In the genomic region with DNA sequence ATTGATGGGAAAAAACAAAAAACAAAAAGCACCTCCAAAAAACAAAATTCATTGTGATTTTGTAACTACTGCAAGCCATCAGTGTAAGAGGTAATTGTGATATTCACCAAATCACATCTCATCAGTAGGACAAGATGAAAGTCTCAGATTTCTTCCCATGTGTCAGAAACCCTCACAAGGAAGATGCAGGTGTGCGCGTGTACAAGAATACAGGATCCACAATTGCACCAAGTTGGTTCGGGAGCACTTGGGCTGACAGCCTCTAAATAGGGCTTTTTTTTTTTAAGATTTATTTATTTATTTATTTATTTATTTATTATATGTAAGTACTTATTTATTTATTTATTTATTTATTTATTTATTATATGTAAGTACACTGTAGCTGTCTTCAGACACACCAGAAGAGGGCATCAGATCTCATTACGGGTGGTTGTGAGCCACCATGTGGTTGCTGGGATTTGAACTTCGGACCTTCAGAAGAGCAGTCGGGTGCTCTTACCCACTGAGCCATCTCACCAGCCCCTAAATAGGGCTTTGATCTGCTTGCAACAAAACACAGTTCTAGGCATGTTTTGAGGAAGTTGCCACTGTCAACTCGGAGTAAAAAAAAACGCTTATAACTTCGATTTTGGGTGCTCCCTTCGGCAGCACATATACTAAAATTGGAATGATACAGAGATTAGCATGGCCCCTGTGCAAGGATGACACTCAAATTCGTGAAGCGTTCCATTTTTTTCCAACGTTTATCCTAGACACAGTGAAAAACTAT, we compare ENCODE assay signal across 12 mouse cellular contexts. TPM values are rescaled to one million over a fixed set of nuclear protein-coding genes. Genes with fewer than 3 reads are reported as not detected.
DNase-seq lines count a peak whose midpoint lies in the region; ATAC-seq and TF ChIP-seq lines count a peak whose summit lies in the region.
"Not testable (repeated sequence)": the region's sequence is repeated elsewhere in the genome, so short reads cannot be mapped to it uniquely, and the experiment has no call there.
"Had no signal": no experiment of that assay in that cellular context is flagged by ENCODE, and none has a peak within 500 bp of the region (broad histone marks: within the 10 kb centered on the region; RNA-seq: fewer than 3 reads in every experiment).

No protein-coding gene starts in this region.

- not testable (repeated sequence) for TF ChIP-seq POLR2A in myocyte (IDR thresholded peaks at IDR 0.05; ENCODE audit: insufficient read length, low read depth)

- not testable (repeated sequence) for H3K27me3 ChIP-seq in G1E (ENCODE audit: insufficient read depth, low read length); embryonic facial prominence, embryonic 15.5 days; heart, embryonic 11.5 days (ENCODE audit: control insufficient read depth, insufficient read depth, low read length); hindbrain, postnatal 0 days (ENCODE audit: insufficient read depth, low read length); limb, embryonic 12.5 days; lung, embryonic 16.5 days (ENCODE audit: control insufficient read depth, insufficient read depth, low read depth, low read length); myocyte (ENCODE audit: control insufficient read depth, insufficient read depth, insufficient read length)

- H3K9me3 ChIP-seq in G1E (replicated peaks); embryonic facial prominence, embryonic 15.5 days (replicated peaks); heart, embryonic 11.5 days (replicated peaks; ENCODE audit: control insufficient read depth, low read length); hindbrain, postnatal 0 days (ENCODE audit: low read length); limb, embryonic 12.5 days; lung, embryonic 16.5 days (ENCODE audit: control insufficient read depth, low read length): not testable (repeated sequence)

- peak overlapping the region; percentile 47 for H3K4me2 ChIP-seq in embryonic facial prominence, embryonic 15.5 days (replicated peaks)
- H3K4me2 ChIP-seq in heart, embryonic 11.5 days, result peak overlapping the region; percentile 43
- H3K4me2 ChIP-seq in hindbrain, postnatal 0 days (ENCODE audit: low read depth, low read length), result peak overlapping the region; percentile 61
- H3K4me2 ChIP-seq in limb, embryonic 12.5 days, result peak overlapping the region; percentile 64
- peak overlapping the region; percentile 60 for H3K4me2 ChIP-seq in lung, embryonic 16.5 days (ENCODE audit: low read depth, low read length)
- peak overlapping the region; percentile 71 for H3K4me2 ChIP-seq in myocyte (ENCODE audit: low read depth)

- H3K36me3 ChIP-seq in G1E (replicated peaks), result peaks cover 43% of the 10 kb centered on the region
- H3K36me3 ChIP-seq in embryonic facial prominence, embryonic 15.5 days, result peaks cover 37% of the 10 kb centered on the region
- H3K36me3 ChIP-seq in heart, embryonic 11.5 days (ENCODE audit: control insufficient read depth, insufficient read depth, low read length), result peaks cover 16% of the 10 kb centered on the region
- H3K36me3 ChIP-seq in hindbrain, postnatal 0 days (ENCODE audit: insufficient read depth, low read length), result peaks cover 34% of the 10 kb centered on the region
- peaks cover 40% of the 10 kb centered on the region for H3K36me3 ChIP-seq in limb, embryonic 12.5 days
- H3K36me3 ChIP-seq in lung, embryonic 16.5 days (ENCODE audit: control insufficient read depth, insufficient read depth, low read length), result peaks cover 17% of the 10 kb centered on the region
- peaks cover 30% of the 10 kb centered on the region for H3K36me3 ChIP-seq in myocyte (ENCODE audit: control insufficient read depth, insufficient read depth)

- WGBS in embryonic facial prominence, embryonic 15.5 days, result 58% methylated on average over 13 of the region's 13 CpGs
- 57% methylated on average over 12 of the region's 13 CpGs for WGBS in heart, embryonic 11.5 days (ENCODE audit: insufficient replicate concordance)
- WGBS in hindbrain, postnatal 0 days, result 73% methylated on average over 12 of the region's 13 CpGs
- WGBS in limb, embryonic 12.5 days, result 66% methylated on average over 13 of the region's 13 CpGs
- WGBS in lung, embryonic 16.5 days, result 53% methylated on average over 12 of the region's 13 CpGs

- H3K79me2 ChIP-seq in myocyte (ENCODE audit: control insufficient read depth, insufficient read depth), result not testable (repeated sequence)

- DNase-seq in G1E (ENCODE audit: low spot score); hindbrain, postnatal 0 days (ENCODE audit: low spot score): not testable (repeated sequence)
- peak; percentile 30 for DNase-seq in thymus, postnatal 0 days (ENCODE audit: low spot score)

- peaks cover 10% of the 10 kb centered on the region for H3K4me1 ChIP-seq in G1E (ENCODE audit: insufficient read depth, low read depth, low read length)
- not testable (repeated sequence) for H3K4me1 ChIP-seq in embryonic facial prominence, embryonic 15.5 days; heart, embryonic 11.5 days (ENCODE audit: control insufficient read depth, insufficient read depth, low read length); hindbrain, postnatal 0 days (ENCODE audit: insufficient read depth, low read length); limb, embryonic 12.5 days (replicated peaks); lung, embryonic 16.5 days (replicated peaks; ENCODE audit: control insufficient read depth, insufficient read depth, low read length)

- not testable (repeated sequence) for H3K27ac ChIP-seq in embryonic facial prominence, embryonic 15.5 days (replicated peaks); heart, embryonic 11.5 days (ENCODE audit: low read depth, low read length); hindbrain, postnatal 0 days; limb, embryonic 12.5 days; lung, embryonic 16.5 days (ENCODE audit: low read length)

- not testable (repeated sequence) for TF ChIP-seq CTCF in G1E (IDR thresholded peaks at IDR 0.05; ENCODE audit: low read depth, low read length); hindbrain, postnatal 0 days (IDR thresholded peaks at IDR 0.05; ENCODE audit: low read depth)

- not testable (repeated sequence) for ATAC-seq in G1E (ENCODE audit: extremely low read depth, insufficient number of reproducible peaks, low FRiP score, poor library complexity, severe bottlenecking); embryonic facial prominence, embryonic 15.5 days (ENCODE audit: insufficient number of reproducible peaks, low FRiP score, low TSS enrichment, low read depth); heart, embryonic 11.5 days (replicated peaks; ENCODE audit: insufficient number of reproducible peaks, low FRiP score, low TSS enrichment); hindbrain, postnatal 0 days; limb, embryonic 12.5 days (ENCODE audit: insufficient number of reproducible peaks, insufficient read depth, low FRiP score, low TSS enrichment, low read depth); lung, embryonic 16.5 days (ENCODE audit: low read depth)

- H3K9ac ChIP-seq in embryonic facial prominence, embryonic 15.5 days; heart, embryonic 11.5 days (ENCODE audit: low read depth, low read length); hindbrain, postnatal 0 days (replicated peaks; ENCODE audit: low read length); lung, embryonic 16.5 days (ENCODE audit: low read length): not testable (repeated sequence)
- H3K9ac ChIP-seq in limb, embryonic 12.5 days (replicated peaks), result 0 out of 2 replicates have a peak overlapping the region, but pooled peaks have one; percentile 88

- H3K4me3 ChIP-seq in G1E (ENCODE audit: low read depth, low read length), result peak overlapping the region; percentile 83
- peak overlapping the region; percentile 98 for H3K4me3 ChIP-seq in embryonic facial prominence, embryonic 15.5 days (replicated peaks)
- peak overlapping the region; percentile 84 for H3K4me3 ChIP-seq in heart, embryonic 11.5 days (ENCODE audit: low read depth, low read length)
- peak overlapping the region; percentile 98 for H3K4me3 ChIP-seq in hindbrain, postnatal 0 days (ENCODE audit: low read length)
- peak overlapping the region; percentile 85 for H3K4me3 ChIP-seq in limb, embryonic 12.5 days (replicated peaks)
- H3K4me3 ChIP-seq in lung, embryonic 16.5 days (ENCODE audit: low read length), result peak overlapping the region; percentile 98
- peak overlapping the region; percentile 53 for H3K4me3 ChIP-seq in myocyte

- not testable (repeated sequence) for H3ac ChIP-seq in myocyte (ENCODE audit: control insufficient read depth, insufficient read length)

RNA-seq across cellular contexts. Expression of a gene that starts 1.1 kb away (rescaled TPM):
- total RNA-seq in G1E (2014; fragmentation: Nextera tagmentation), result 107 and 116 TPM in 2 replicates
- total RNA-seq in G1E (2017), result 107 and 113 TPM in 2 replicates
- 50.9 and 68.7 TPM in 2 replicates for polyA plus RNA-seq in G1E (2012)
- 65.2 and 73.1 TPM in 2 replicates for polyA plus RNA-seq in embryonic facial prominence, embryonic 15.5 days (2015; fragmentation: Nextera tagmentation; extraction: Ambion mirVana)
- polyA plus RNA-seq in heart, embryonic 11.5 days (2014; fragmentation: Nextera tagmentation; extraction: Ambion mirVana), result 67.2 and 72.1 TPM in 2 replicates
- 38.7 and 52.0 TPM in 2 replicates for total RNA-seq in hindbrain, postnatal 0 days (2014; rRNA removed)
- 71.2 and 74.8 TPM in 2 replicates for polyA plus RNA-seq in hindbrain, postnatal 0 days (2015; fragmentation: Nextera tagmentation; extraction: Ambion mirVana)
- 97.7 and 104 TPM in 2 replicates for polyA plus RNA-seq in limb, embryonic 12.5 days (2016; fragmentation: Nextera tagmentation; extraction: Ambion mirVana)
- polyA plus RNA-seq in lung, embryonic 16.5 days (2015; fragmentation: Nextera tagmentation; extraction: Ambion mirVana), result 79.3 and 82.1 TPM in 2 replicates
- 31.0 TPM for polyA plus RNA-seq in myocyte (2012; fragmentation: generic; extraction: Trizol)
- polyA plus RNA-seq in thymus, postnatal 0 days (2015; fragmentation: Nextera tagmentation; extraction: Ambion mirVana), result 80.3 and 87.6 TPM in 2 replicates

RNA-seq across cellular contexts. Expression of a gene that starts 12.9 kb away (rescaled TPM):
- not detected in 2 replicates for total RNA-seq in G1E (2014; fragmentation: Nextera tagmentation)
- total RNA-seq in G1E (2017), result not detected in 2 replicates
- polyA plus RNA-seq in G1E (2012), result not detected in 2 replicates
- 1.5 and 2.2 TPM in 2 replicates for polyA plus RNA-seq in embryonic facial prominence, embryonic 15.5 days (2015; fragmentation: Nextera tagmentation; extraction: Ambion mirVana)
- not detected in 2 replicates for polyA plus RNA-seq in heart, embryonic 11.5 days (2014; fragmentation: Nextera tagmentation; extraction: Ambion mirVana)
- total RNA-seq in hindbrain, postnatal 0 days (2014; rRNA removed), result not detected in 2 replicates
- polyA plus RNA-seq in hindbrain, postnatal 0 days (2015; fragmentation: Nextera tagmentation; extraction: Ambion mirVana), result 0.39 and 0.54 TPM in 2 replicates
- not detected in 2 replicates for polyA plus RNA-seq in limb, embryonic 12.5 days (2016; fragmentation: Nextera tagmentation; extraction: Ambion mirVana)
- 0.24 and 0.47 TPM in 2 replicates for polyA plus RNA-seq in lung, embryonic 16.5 days (2015; fragmentation: Nextera tagmentation; extraction: Ambion mirVana)
- polyA plus RNA-seq in myocyte (2012; fragmentation: generic; extraction: Trizol), result not detected
- 0.30 and 0.58 TPM in 2 replicates for polyA plus RNA-seq in thymus, postnatal 0 days (2015; fragmentation: Nextera tagmentation; extraction: Ambion mirVana)
- total RNA-seq: adrenal gland, postnatal 36 days; gastrocnemius, postnatal 14 days; heart, postnatal 4 days; megakaryocyte-erythroid progenitor cell, adult 5-6 weeks had no signal
